8 mouse cellular contexts compared by ENCODE assay signal in genomic region chr7:142481568-142482255, GRCm38 (mm10). TPM values are rescaled to one million over a fixed set of nuclear protein-coding genes. Genes with fewer than 3 reads are reported as not detected.
DNase-seq lines count a peak whose midpoint lies in the region; ATAC-seq and TF ChIP-seq lines count a peak whose summit lies in the region.

No protein-coding gene starts in this region.

- no peak for TF ChIP-seq CTCF in kidney, postnatal 0 days (IDR thresholded peaks at IDR 0.05; ENCODE audit: low read depth)

- DNase-seq in kidney, postnatal 0 days (ENCODE audit: low spot score) = peak; percentile 83
- DNase-seq in kidney, adult 8-10 months = no peak
- peak; percentile 81 for DNase-seq in embryo, embryonic 9.5 days (ENCODE audit: extremely low spot score)
- peak; percentile 65 for DNase-seq in heart, adult 8-10 months (ENCODE audit: low spot score)
- DNase-seq in limb, embryonic 11.5 days (ENCODE audit: low spot score) = peak; percentile 82
- peak; percentile 77 for DNase-seq in neural tube, embryonic 11.5 days (ENCODE audit: low spot score)
- no peak for DNase-seq in left cerebral cortex, adult 8-10 months (ENCODE audit: low spot score in 2 of 2)

- H3K4me2 ChIP-seq in kidney, postnatal 0 days (ENCODE audit: low read length) = peak overlapping the region; percentile 59
- peak overlapping the region; percentile 47 for H3K4me2 ChIP-seq in limb, embryonic 11.5 days (ENCODE audit: low read depth, severe bottlenecking)
- H3K4me2 ChIP-seq in neural tube, embryonic 11.5 days (ENCODE audit: low read depth) = peak overlapping the region; percentile 41

- peak; percentile 63 for ATAC-seq in kidney, postnatal 0 days (replicated peaks; ENCODE audit: low FRiP score, low read depth)
- ATAC-seq in limb, embryonic 11.5 days (ENCODE audit: insufficient number of reproducible peaks, low FRiP score, low TSS enrichment, low read depth) = peak; percentile 81
- peak; percentile 67 for ATAC-seq in neural tube, embryonic 11.5 days (ENCODE audit: insufficient read depth, low FRiP score, low TSS enrichment)
- no peak for ATAC-seq in monocyte, adult 5-6 weeks (replicated peaks; ENCODE audit: insufficient number of reproducible peaks, low FRiP score, low TSS enrichment, poor library complexity, severe bottlenecking)

- 0 out of 2 replicates have a peak overlapping the region, but pooled peaks have one; percentile 17 for H3K4me3 ChIP-seq in kidney, postnatal 0 days (replicated peaks; ENCODE audit: low read depth, low read length)
- peak overlapping the region; percentile 14 for H3K4me3 ChIP-seq in limb, embryonic 11.5 days (ENCODE audit: low read depth, low read length)
- H3K4me3 ChIP-seq in neural tube, embryonic 11.5 days (ENCODE audit: low read depth, low read length) = peak overlapping the region; percentile 12

- H3K36me3 ChIP-seq in kidney, postnatal 0 days (ENCODE audit: insufficient read depth, low read length) = peaks cover 9% of the 10 kb centered on the region; the same call in 1 of the 2 replicates
- H3K36me3 ChIP-seq in limb, embryonic 11.5 days (ENCODE audit: control insufficient read depth, insufficient read depth, low read length) = no peaks in the 10 kb centered on the region; the same call in 1 of the 2 replicates
- no peaks in the 10 kb centered on the region for H3K36me3 ChIP-seq in neural tube, embryonic 11.5 days (ENCODE audit: control insufficient read depth, insufficient read depth, low read length)

- peaks cover 26% of the 10 kb centered on the region for H3K4me1 ChIP-seq in kidney, postnatal 0 days (replicated peaks; ENCODE audit: insufficient read depth, low read length)
- H3K4me1 ChIP-seq in limb, embryonic 11.5 days (ENCODE audit: control insufficient read depth, insufficient read depth, low read length) = peaks cover 51% of the 10 kb centered on the region
- H3K4me1 ChIP-seq in neural tube, embryonic 11.5 days (ENCODE audit: control insufficient read depth, insufficient read depth, low read length) = peaks cover 22% of the 10 kb centered on the region

- H3K9me3 ChIP-seq in kidney, postnatal 0 days (replicated peaks; ENCODE audit: low read length) = no peaks in the 10 kb centered on the region
- H3K9me3 ChIP-seq in limb, embryonic 11.5 days (ENCODE audit: control insufficient read depth, low read length) = no peaks in the 10 kb centered on the region
- no peaks in the 10 kb centered on the region for H3K9me3 ChIP-seq in neural tube, embryonic 11.5 days (ENCODE audit: control insufficient read depth, low read length)

- peak overlapping the region; percentile 94 for H3K27ac ChIP-seq in kidney, postnatal 0 days
- H3K27ac ChIP-seq in limb, embryonic 11.5 days (replicated peaks; ENCODE audit: low read depth, low read length) = peak overlapping the region; percentile 87
- peak overlapping the region; percentile 82 for H3K27ac ChIP-seq in neural tube, embryonic 11.5 days (ENCODE audit: low read depth, low read length)

- no peaks in the 10 kb centered on the region for H3K27me3 ChIP-seq in kidney, postnatal 0 days (ENCODE audit: insufficient read depth, low read length)
- H3K27me3 ChIP-seq in limb, embryonic 11.5 days (ENCODE audit: control insufficient read depth, insufficient read depth, low read length) = no peaks in the 10 kb centered on the region
- no peaks in the 10 kb centered on the region for H3K27me3 ChIP-seq in neural tube, embryonic 11.5 days (ENCODE audit: control insufficient read depth, insufficient read depth, low read length)

- 3% methylated on average over 22 of the region's 22 CpGs for WGBS in kidney, postnatal 0 days
- WGBS in limb, embryonic 11.5 days = 2% methylated on average over 22 of the region's 22 CpGs
- 4% methylated on average over 22 of the region's 22 CpGs for WGBS in neural tube, embryonic 11.5 days

- peak overlapping the region; percentile 66 for H3K9ac ChIP-seq in kidney, postnatal 0 days (ENCODE audit: low read depth, low read length)
- peak overlapping the region; percentile 74 for H3K9ac ChIP-seq in limb, embryonic 11.5 days (ENCODE audit: low read length)
- H3K9ac ChIP-seq in neural tube, embryonic 11.5 days (ENCODE audit: low read length) = peak overlapping the region; percentile 58

RNA-seq across cellular contexts. Expression of gene Tnnt3, which starts 16.9 kb away (rescaled TPM):
- polyA plus RNA-seq in kidney, postnatal 0 days (2015; fragmentation: Nextera tagmentation; extraction: Ambion mirVana) = 3.4 TPM in 2 replicates
- 10 to 100 TPM in 1 of 4 experiments, 1 to 10 TPM in 3; 7.6 to 13.6 (median 9.6) TPM for total RNA-seq in heart, adult 8-10 months (2022)
- 8.0 and 10.8 TPM in 2 replicates for polyA plus RNA-seq in limb, embryonic 11.5 days (2014; fragmentation: Nextera tagmentation; extraction: Ambion mirVana)
- polyA plus RNA-seq in neural tube, embryonic 11.5 days (2014; fragmentation: Nextera tagmentation; extraction: Ambion mirVana) = 6.5 and 9.2 TPM in 2 replicates
- total RNA-seq in monocyte, adult 5-6 weeks (2017) = 13.6 to 16.7 TPM (median 15.5 TPM) in 3 replicates
- total RNA-seq in left cerebral cortex, adult 8-10 months (2022) = 10 to 100 TPM in 1 of 4 experiments, 1 to 10 TPM in 2, under 1 TPM in 1; 0.88 to 14.3 (median 6.5) TPM

RNA-seq across cellular contexts. Expression of gene Lsp1, which starts 21.1 kb away (rescaled TPM):
- 161 and 165 TPM in 2 replicates for polyA plus RNA-seq in kidney, postnatal 0 days (2015; fragmentation: Nextera tagmentation; extraction: Ambion mirVana)
- 10 to 100 TPM; 24.0 to 40.3 (median 31.7) TPM for total RNA-seq in heart, adult 8-10 months (2022)
- 22.8 and 23.3 TPM in 2 replicates for polyA plus RNA-seq in limb, embryonic 11.5 days (2014; fragmentation: Nextera tagmentation; extraction: Ambion mirVana)
- 15.1 and 21.0 TPM in 2 replicates for polyA plus RNA-seq in neural tube, embryonic 11.5 days (2014; fragmentation: Nextera tagmentation; extraction: Ambion mirVana)
- total RNA-seq in monocyte, adult 5-6 weeks (2017) = 1,011 to 1,374 TPM (median 1,247 TPM) in 3 replicates
- 10 to 100 TPM; 10.8 to 18.8 (median 13.9) TPM for total RNA-seq in left cerebral cortex, adult 8-10 months (2022)

RNA-seq across cellular contexts. Expression of gene Tnni2, which starts 40.1 kb away (rescaled TPM):
- polyA plus RNA-seq in kidney, postnatal 0 days (2015; fragmentation: Nextera tagmentation; extraction: Ambion mirVana) = 2.2 and 3.0 TPM in 2 replicates
- 1 to 10 TPM; 5.1 to 10.0 (median 7.8) TPM for total RNA-seq in heart, adult 8-10 months (2022)
- polyA plus RNA-seq in limb, embryonic 11.5 days (2014; fragmentation: Nextera tagmentation; extraction: Ambion mirVana) = 7.0 and 10.3 TPM in 2 replicates
- polyA plus RNA-seq in neural tube, embryonic 11.5 days (2014; fragmentation: Nextera tagmentation; extraction: Ambion mirVana) = 2.1 and 3.5 TPM in 2 replicates
- 7.5 to 20.6 TPM (median 11.3 TPM) in 3 replicates for total RNA-seq in monocyte, adult 5-6 weeks (2017)
- total RNA-seq in left cerebral cortex, adult 8-10 months (2022) = 1 to 10 TPM; 1.9 to 9.6 (median 5.2) TPM

RNA-seq across cellular contexts. Expression of gene Syt8, which starts 47.1 kb away (rescaled TPM):
- 2.5 and 4.8 TPM in 2 replicates for polyA plus RNA-seq in kidney, postnatal 0 days (2015; fragmentation: Nextera tagmentation; extraction: Ambion mirVana)
- under 1 TPM in 1 of 4 experiments, not detected in 3; 0.25 TPM for total RNA-seq in heart, adult 8-10 months (2022)
- 0.62 TPM in 1 of 2 replicates, not detected in the other for polyA plus RNA-seq in limb, embryonic 11.5 days (2014; fragmentation: Nextera tagmentation; extraction: Ambion mirVana)
- polyA plus RNA-seq in neural tube, embryonic 11.5 days (2014; fragmentation: Nextera tagmentation; extraction: Ambion mirVana) = not detected in 2 replicates
- total RNA-seq in monocyte, adult 5-6 weeks (2017) = not detected in 3 replicates
- total RNA-seq in left cerebral cortex, adult 8-10 months (2022) = not detected

RNA-seq across cellular contexts. Expression of gene Mrpl23, which starts 50.8 kb away (rescaled TPM):
- polyA plus RNA-seq in kidney, postnatal 0 days (2015; fragmentation: Nextera tagmentation; extraction: Ambion mirVana) = 21.3 and 22.6 TPM in 2 replicates
- total RNA-seq in heart, adult 8-10 months (2022) = 10 to 100 TPM in 2 of 4 experiments, 1 to 10 TPM in 1, under 1 TPM in 1; 0.90 to 35.4 (median 16.1) TPM
- polyA plus RNA-seq in limb, embryonic 11.5 days (2014; fragmentation: Nextera tagmentation; extraction: Ambion mirVana) = 17.8 and 19.7 TPM in 2 replicates
- polyA plus RNA-seq in neural tube, embryonic 11.5 days (2014; fragmentation: Nextera tagmentation; extraction: Ambion mirVana) = 10.6 and 20.0 TPM in 2 replicates
- 9.7 to 34.1 TPM (median 22.6 TPM) in 3 replicates for total RNA-seq in monocyte, adult 5-6 weeks (2017)
- 1 to 10 TPM; 3.4 to 8.4 (median 7.0) TPM for total RNA-seq in left cerebral cortex, adult 8-10 months (2022)

Comparison
In these comparisons a context has a peak if more than half of its experiments do, and no peak if none do; other contexts are left out.
1. DNase-seq: peak in kidney, postnatal 0 days (single experiment), embryo, embryonic 9.5 days (single experiment), heart, adult 8-10 months (single experiment), limb, embryonic 11.5 days (single experiment) and neural tube, embryonic 11.5 days (single experiment); none in kidney, adult 8-10 months (0 of 2) and left cerebral cortex, adult 8-10 months (0 of 2).
2. RNA of gene Lsp1, which starts 21.1 kb away (total RNA-seq): 1,011 to 1,374 TPM in monocyte, adult 5-6 weeks; 24.0 to 40.3 TPM in heart, adult 8-10 months and 10.8 to 18.8 TPM in left cerebral cortex, adult 8-10 months; every median in the first group is over 10 times any median in the second.
3. Peak in every context shown above with its lines, with median percentiles within 50 percentile points of each other: H3K27ac ChIP-seq, H3K4me2 ChIP-seq, H3K4me3 ChIP-seq and H3K9ac ChIP-seq.